Mouse (Mus musculus) central nervous system, embryonic 18 days (tissue): ENCODE results near the gene Olfr1395. TPM values are rescaled to one million over a fixed set of nuclear protein-coding genes. Genes with fewer than 3 reads are reported as not detected.

ENCODE experiments used
- polyA plus RNA-seq: library from polyadenylated mRNA; depleted of rRNA; stranded (reverse); fragments of >200 nt; gene quantifications from 2 replicates; pipeline ENCODE4 v1.2.3, GENCODE M21; 2012; rRNA removed

The Olfr1395 gene
- polyA plus RNA-seq = not detected in 2 replicates

GRCm38 (mm10) chr11:49141974-49142373 lies at the start of gene Olfr1395:
Olfr1395 (plus strand) TSS chr11:49142274.

GRCm38 (mm10) chr11:49114774-49115173 lies 27.3 kb upstream of the Olfr1395 start, which contains the start of gene Olfr1396:
Olfr1396 (minus strand) TSS chr11:49114874.

GRCm38 (mm10) chr11:49154077-49154476 lies 12.0 kb downstream of the Olfr1395 start, which contains the start of gene Olfr1394:
Olfr1394 (plus strand) TSS chr11:49154377.

GRCm38 (mm10) chr11:49186955-49187488 lies 44.9 kb downstream of the Olfr1395 start, which contains the start of gene Btnl9:
Btnl9 (minus strand) TSS chr11:49187159.

Other genes with a start within 250 kb of the Olfr1395 start
- 0.06 and 0.20 TPM in 2 replicates for gene Gm5431, start 240.1 kb upstream of the Olfr1395 start, polyA plus RNA-seq
- gene Psme2b, start 196.1 kb upstream of the Olfr1395 start, polyA plus RNA-seq = 0.58 and 0.86 TPM in 2 replicates
- gene Olfr56, start 163.4 kb upstream of the Olfr1395 start, polyA plus RNA-seq = 0.03 and 0.04 TPM in 2 replicates
- gene 9930111J21Rik1, start 162.9 kb upstream of the Olfr1395 start, polyA plus RNA-seq = 0.11 and 0.12 TPM in 2 replicates
- 0.04 TPM in 2 replicates for gene Gm12185, start 150.0 kb upstream of the Olfr1395 start, polyA plus RNA-seq
- gene Tgtp1, start 148.1 kb upstream of the Olfr1395 start, polyA plus RNA-seq = 0.17 and 0.27 TPM in 2 replicates
- 0.25 and 0.31 TPM in 2 replicates for gene 9930111J21Rik2, start 91.0 kb upstream of the Olfr1395 start, polyA plus RNA-seq
- gene Tgtp2, start 78.1 kb upstream of the Olfr1395 start, polyA plus RNA-seq = 0.03 and 0.11 TPM in 2 replicates
- gene Ifi47, start 65.7 kb upstream of the Olfr1395 start, polyA plus RNA-seq = 0.60 and 1.1 TPM in 2 replicates
- not detected in 2 replicates for gene Olfr1396, start 27.4 kb upstream of the Olfr1395 start, polyA plus RNA-seq
- gene Olfr1394, start 12.1 kb downstream of the Olfr1395 start, polyA plus RNA-seq = not detected in 2 replicates
- gene Btnl9, start 44.9 kb downstream of the Olfr1395 start, polyA plus RNA-seq = 0.03 and 0.27 TPM in 2 replicates
- gene Zfp62, start 61.0 kb downstream of the Olfr1395 start, polyA plus RNA-seq = 23.9 and 25.2 TPM in 2 replicates
- 52.4 and 55.8 TPM in 2 replicates for gene Mgat1, start 101.9 kb downstream of the Olfr1395 start, polyA plus RNA-seq
- 0.09 and 0.22 TPM in 2 replicates for gene Olfr1393, start 136.0 kb downstream of the Olfr1395 start, polyA plus RNA-seq
- 0.08 and 0.23 TPM in 2 replicates for gene Olfr1392, start 143.0 kb downstream of the Olfr1395 start, polyA plus RNA-seq
- not detected in 2 replicates for gene Olfr10, start 162.5 kb downstream of the Olfr1395 start, polyA plus RNA-seq
- not detected in 2 replicates for gene Olfr1391, start 180.5 kb downstream of the Olfr1395 start, polyA plus RNA-seq
- gene Olfr1390, start 192.9 kb downstream of the Olfr1395 start, polyA plus RNA-seq = not detected in 2 replicates